Mouse (Mus musculus): ENCODE measurements at regions not wholly inside any gene's neighbourhood (a gene's known extent, or its start where the extent isn't known, plus 50 kb on each side); places are given as distances from the start of the nearest gene placed in this dataset.

DNA sequence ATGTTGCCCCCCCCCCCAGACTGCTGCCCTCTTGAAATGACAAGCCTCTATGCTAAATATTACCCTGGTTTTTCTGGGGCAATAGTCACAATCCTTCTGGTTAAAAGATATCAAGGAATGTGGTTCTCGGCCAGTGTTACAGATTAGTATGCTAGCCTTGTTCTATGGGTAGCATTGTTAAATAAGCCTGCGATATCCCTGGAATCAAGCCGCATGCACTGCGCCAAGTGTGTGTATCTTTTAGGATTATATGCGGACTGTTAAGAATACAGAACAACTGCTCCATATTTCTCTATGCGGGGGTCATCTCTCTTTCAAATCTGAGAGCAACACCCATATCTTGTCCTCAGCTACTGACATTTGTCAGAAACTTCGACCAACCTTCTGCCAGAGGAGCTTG is 128.7 kb upstream of the Pitx2 start:
- TF ChIP-seq ZNF384 (IDR thresholded peaks at IDR 0.05; ENCODE audit: low read depth, low read length), result no peak
- no peak for TF ChIP-seq MAFK (IDR thresholded peaks at IDR 0.05; ENCODE audit: insufficient read depth, low read depth, low read length)
- TF ChIP-seq ZC3H11A (IDR thresholded peaks at IDR 0.05; ENCODE audit: borderline replicate concordance, low read depth, low read length), result no peak
